8 mouse cellular contexts compared by ENCODE assay signal in genomic region chr10:95181553-95181952, GRCm38 (mm10).
DNase-seq lines count a peak whose midpoint lies in the region; ATAC-seq lines count a peak whose summit lies in the region.

No protein-coding gene starts in this region.

- ATAC-seq in frontal cortex, adult (ENCODE audit: low TSS enrichment), result peak; percentile 88

- DNase-seq in frontal cortex, postnatal 25 days (ENCODE audit: low spot score in 2 of 2), result no peak
- DNase-seq in thymus, postnatal 0 days (ENCODE audit: low spot score), result peak; percentile 21
- DNase-seq in thymus, postnatal 14 days, result no peak
- peak; percentile 10 to 27 for DNase-seq in left cerebral cortex, adult 8-10 months (ENCODE audit: low spot score in 2 of 2)
- no peak for DNase-seq in c-Kit-positive CD71-positive TER-119-positive erythroid progenitor cells, embryonic 14.5 days (ENCODE audit: low spot score)
- DNase-seq in urinary bladder, postnatal 10 days (ENCODE audit: low spot score), result no peak
- no peak for DNase-seq in urinary bladder, postnatal 14 days (ENCODE audit: low spot score)

Comparison
In these comparisons a context has a peak if more than half of its experiments do, and no peak if none do; other contexts are left out.
1. DNase-seq: peak in thymus, postnatal 0 days (single experiment) and left cerebral cortex, adult 8-10 months (2 of 2); none in frontal cortex, postnatal 25 days (0 of 2), thymus, postnatal 14 days (single experiment), c-Kit-positive CD71-positive TER-119-positive erythroid progenitor cells, embryonic 14.5 days (single experiment), urinary bladder, postnatal 10 days (single experiment) and urinary bladder, postnatal 14 days (single experiment).